In genomic region chr4:91583035-91583434, GRCm38 (mm10) we compare ENCODE assay signal across 26 mouse cellular contexts.
DNase-seq lines count a peak whose midpoint lies in the region; ATAC-seq lines count a peak whose summit lies in the region.
"Had no signal": no experiment of that assay in that cellular context is flagged by ENCODE, and none has a peak within 500 bp of the region (broad histone marks: within the 10 kb centered on the region; RNA-seq: fewer than 3 reads in every experiment).

No protein-coding gene starts in this region.

- peak; percentile 76 for ATAC-seq in intestine, embryonic 16.5 days
- no peak for ATAC-seq in forebrain, embryonic 14.5 days
- ATAC-seq: activated CD4-positive, CD25-positive, alpha-beta regulatory T cell, adult 4 months; CD4-positive, CD25-positive, alpha-beta regulatory T cell, adult 4 months; forebrain, embryonic 13.5 days; forebrain, embryonic 16.5 days; Patski had no signal

- peak; percentile 5 for DNase-seq in embryo, embryonic 10 days (ENCODE audit: low spot score)
- DNase-seq in embryo, embryonic 9.5 days (ENCODE audit: extremely low spot score): no peak
- peak; percentile 59 for DNase-seq in ES-CJ7 (ENCODE audit: low read depth, low spot score)
- DNase-seq in R1 (ENCODE audit: low read depth, low spot score): peak; percentile 22
- no peak for DNase-seq in ovary, postnatal 10 days (ENCODE audit: low spot score)
- no peak for DNase-seq in limb, embryonic 10.5 days (ENCODE audit: low spot score)
- no peak for DNase-seq in forebrain, embryonic 14.5 days (ENCODE audit: low spot score)
- DNase-seq: adrenal gland, adult 8-10 months; adrenal gland, postnatal 25 days; B cell, adult 2 months; cerebellum, adult 11-12 months; cerebellum, adult 2 months; cerebellum, adult 9-10 months; cerebellum, postnatal 10 days; cerebellum, postnatal 25 days; embryo, embryonic 11 days had no signal

- no peaks in the 10 kb centered on the region for H3K9me3 ChIP-seq in intestine, embryonic 16.5 days (ENCODE audit: control insufficient read depth, low read length)
- no peaks in the 10 kb centered on the region for H3K9me3 ChIP-seq in limb, embryonic 10.5 days (replicated peaks)
- H3K9me3 ChIP-seq in forebrain, embryonic 14.5 days (replicated peaks; ENCODE audit: control insufficient read depth, low read length): no peaks in the 10 kb centered on the region
- H3K9me3 ChIP-seq: embryonic facial prominence, embryonic 10.5 days; embryonic facial prominence, embryonic 12.5 days; forebrain, embryonic 13.5 days had no signal

- 68% methylated on average over 1 of the region's 1 CpGs for WGBS in intestine, embryonic 16.5 days
- WGBS in limb, embryonic 10.5 days: 49% methylated on average over 1 of the region's 1 CpGs
- WGBS in forebrain, embryonic 14.5 days: 95% methylated on average over 1 of the region's 1 CpGs

- no peaks in the 10 kb centered on the region for H3K4me1 ChIP-seq in intestine, embryonic 16.5 days (ENCODE audit: control insufficient read depth, insufficient read depth, low read length)
- H3K4me1 ChIP-seq in limb, embryonic 10.5 days: no peaks in the 10 kb centered on the region
- H3K4me1 ChIP-seq in forebrain, embryonic 14.5 days (ENCODE audit: control insufficient read depth, insufficient read depth, low read length): no peaks in the 10 kb centered on the region
- H3K4me1 ChIP-seq: embryonic facial prominence, embryonic 10.5 days; embryonic facial prominence, embryonic 12.5 days; forebrain, embryonic 13.5 days had no signal

- H3K4me3 ChIP-seq in intestine, embryonic 16.5 days (ENCODE audit: low read length): no peak overlapping the region
- H3K4me3 ChIP-seq in limb, embryonic 10.5 days: no peak overlapping the region
- H3K4me3 ChIP-seq in forebrain, embryonic 14.5 days (ENCODE audit: low read depth, low read length): no peak overlapping the region
- H3K4me3 ChIP-seq: embryonic facial prominence, embryonic 10.5 days; embryonic facial prominence, embryonic 12.5 days; forebrain, embryonic 13.5 days had no signal

- H3K27me3 ChIP-seq in intestine, embryonic 16.5 days (replicated peaks; ENCODE audit: control insufficient read depth, insufficient read depth, low read length): no peaks in the 10 kb centered on the region
- no peaks in the 10 kb centered on the region for H3K27me3 ChIP-seq in limb, embryonic 10.5 days (ENCODE audit: low read depth, poor library complexity, severe bottlenecking)
- H3K27me3 ChIP-seq in forebrain, embryonic 14.5 days (replicated peaks; ENCODE audit: control insufficient read depth, insufficient read depth, low read length): no peaks in the 10 kb centered on the region
- H3K27me3 ChIP-seq: CH12.LX; embryonic facial prominence, embryonic 12.5 days; forebrain, embryonic 13.5 days; Patski had no signal

- H3K4me2 ChIP-seq in intestine, embryonic 16.5 days (ENCODE audit: low read depth, low read length): no peak overlapping the region
- H3K4me2 ChIP-seq in forebrain, embryonic 14.5 days (ENCODE audit: low read length): no peak overlapping the region
- H3K4me2 ChIP-seq: embryonic facial prominence, embryonic 12.5 days; forebrain, embryonic 13.5 days had no signal

- H3K27ac ChIP-seq in intestine, embryonic 16.5 days (ENCODE audit: low read length): no peak overlapping the region
- no peak overlapping the region for H3K27ac ChIP-seq in limb, embryonic 10.5 days
- H3K27ac ChIP-seq in forebrain, embryonic 14.5 days (ENCODE audit: low read depth, low read length): no peak overlapping the region
- H3K27ac ChIP-seq: embryonic facial prominence, embryonic 10.5 days; embryonic facial prominence, embryonic 12.5 days; forebrain, embryonic 13.5 days had no signal

- H3K36me3 ChIP-seq in intestine, embryonic 16.5 days (ENCODE audit: control insufficient read depth, insufficient read depth, low read length): no peaks in the 10 kb centered on the region
- H3K36me3 ChIP-seq in limb, embryonic 10.5 days: no peaks in the 10 kb centered on the region
- no peaks in the 10 kb centered on the region for H3K36me3 ChIP-seq in forebrain, embryonic 14.5 days (ENCODE audit: control insufficient read depth, insufficient read depth, low read length)
- H3K36me3 ChIP-seq: embryonic facial prominence, embryonic 10.5 days; embryonic facial prominence, embryonic 12.5 days; G1E had no signal

- no peak overlapping the region for H3K9ac ChIP-seq in intestine, embryonic 16.5 days (ENCODE audit: low read depth, low read length)
- H3K9ac ChIP-seq in forebrain, embryonic 14.5 days (ENCODE audit: low read length): no peak overlapping the region
- H3K9ac ChIP-seq: embryonic facial prominence, embryonic 12.5 days; forebrain, embryonic 13.5 days had no signal

Comparison
In these comparisons a context has a peak if more than half of its experiments do, and no peak if none do; other contexts are left out.
1. DNase-seq: peak in embryo, embryonic 10 days (single experiment), ES-CJ7 (single experiment) and R1 (single experiment); none in embryo, embryonic 9.5 days (single experiment), ovary, postnatal 10 days (single experiment), limb, embryonic 10.5 days (single experiment) and forebrain, embryonic 14.5 days (single experiment).